Mouse (Mus musculus) testis, adult 2 months (tissue): ENCODE data around the gene Aim2.

Experiments
- CTCF ChIP-seq: fragments of 200-500 bp; IDR thresholded peaks from 2 replicates; pipeline ENCODE4 v1.5.1; 2012; ENCODE audit warnings: low read depth, mild to moderate bottlenecking, inconsistent platforms, low read length, moderate library complexity; ENCODE audit not compliant: control insufficient read depth, insufficient read depth, insufficient replicate concordance
- POLR2A ChIP-seq: fragments of 200-500 bp; IDR thresholded peaks from 2 replicates; pipeline ENCODE4 v1.6.1; 2012; ENCODE audit warnings: low read depth, mild to moderate bottlenecking, inconsistent platforms, low read length, moderate library complexity; ENCODE audit not compliant: control insufficient read depth

DNA sequence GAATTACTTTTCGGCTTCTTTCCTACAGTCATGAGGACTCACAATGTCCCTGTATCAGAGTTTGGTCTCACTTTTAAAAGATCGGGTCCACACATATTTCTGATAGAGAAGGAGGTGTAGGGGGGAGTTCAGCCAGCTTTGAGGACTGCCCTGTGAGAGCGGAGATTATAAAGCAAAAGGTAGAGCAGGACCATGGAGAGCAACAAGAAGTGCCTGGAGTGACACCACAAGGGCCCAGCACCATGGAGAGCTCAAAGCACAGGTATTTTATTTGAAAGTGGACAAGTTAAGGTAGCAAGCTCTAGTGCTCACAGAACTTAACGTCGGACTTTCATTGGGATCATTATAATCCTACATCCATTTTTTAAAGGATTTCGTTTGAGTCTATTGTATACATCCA lies 11.0 kb downstream of the Aim2 start:
- TF ChIP-seq CTCF = no peak
- TF ChIP-seq POLR2A = no peak
